Mouse (Mus musculus) liver, embryonic 14.5 days (tissue): Measurements from ENCODE around the gene Sf3b3. TPM values are rescaled to one million over a fixed set of nuclear protein-coding genes. Genes with fewer than 3 reads are reported as not detected.

Source experiments
- ATAC-seq: fragments of 200-750 bp; cut with Nextera tagmentation; 2 replicates; pipeline ENCODE4 v1.8.0; 2017; ENCODE audit warnings: moderate number of reproducible peaks, mild to moderate bottlenecking, moderate library complexity; ENCODE audit not compliant: insufficient read depth
- DNase-seq, 3 experiments: peaks; one replicate each; pipeline ENCODE4 v3.0.0-alpha.2; 2012 to 2013; ENCODE audit warnings: low read depth in 3 of 3, low spot score in 3 of 3
- H3K27ac ChIP-seq: fragments of 300-500 bp; sonication (generic); 2 replicates; pipeline ENCODE4 v1.5.1; 2014; ENCODE audit warnings: moderate library complexity, mild to moderate bottlenecking, control low read depth, inconsistent platforms
- H3K27me3 ChIP-seq: fragments of 300-500 bp; sonication (generic); 2 replicates; pipeline ENCODE4 v1.6.1; 2014; ENCODE audit warnings: mild to moderate bottlenecking, low read length, moderate library complexity; ENCODE audit not compliant: control insufficient read depth, insufficient read depth
- H3K36me3 ChIP-seq: fragments of 300-500 bp; sonication (generic); replicated peaks from 2 replicates; pipeline ENCODE4 v1.6.1; 2014; ENCODE audit warnings: low read depth; ENCODE audit not compliant: control insufficient read depth, insufficient read depth
- H3K4me1 ChIP-seq, 2 experiments: fragments of 200-500 bp in 1 of 2; fragments of 300-500 bp in 1 of 2; sonication (generic) in 1 of 2; replicated peaks; 2 replicates each; pipeline ENCODE4 v1.6.1; 2012 to 2014; ENCODE audit warnings: antibody characterized with exemption in 1 of 2, inconsistent platforms in 1 of 2, low read length in 1 of 2; ENCODE audit not compliant: control insufficient read depth in 2 of 2, insufficient read depth in 2 of 2
- H3K4me2 ChIP-seq: fragments of 300-500 bp; sonication (generic); 2 replicates; pipeline ENCODE4 v1.6.1; 2014; ENCODE audit warnings: low read depth, mild to moderate bottlenecking, control low read depth, moderate library complexity
- H3K4me3 ChIP-seq, 2 experiments: fragments of 200-500 bp in 1 of 2; fragments of 300-500 bp in 1 of 2; sonication (generic) in 1 of 2; 2 replicates each; pipeline ENCODE4 v1.5.1; 2012 to 2014; ENCODE audit warnings: low read depth in 2 of 2, low read length in 2 of 2, mild to moderate bottlenecking in 2 of 2, control low read depth in 1 of 2, inconsistent platforms in 1 of 2, moderate library complexity in 1 of 2; ENCODE audit not compliant: insufficient read depth in 1 of 2
- H3K9ac ChIP-seq: fragments of 300-500 bp; sonication (generic); replicated peaks from 2 replicates; pipeline ENCODE4 v1.6.1; 2014; ENCODE audit warnings: mild to moderate bottlenecking, control low read depth, moderate library complexity
- H3K9me3 ChIP-seq: fragments of 300-500 bp; sonication (generic); 2 replicates; pipeline ENCODE4 v1.6.1; 2016; ENCODE audit warnings: low read length, mixed read lengths; ENCODE audit not compliant: control insufficient read depth
- CTCF ChIP-seq: IDR thresholded peaks from 2 replicates; pipeline ENCODE4 v1.5.1; 2016; ENCODE audit warnings: antibody characterized with exemption, low read depth, control low read depth
- EP300 ChIP-seq: IDR thresholded peaks from 2 replicates; pipeline ENCODE4 v1.6.1; 2016; ENCODE audit warnings: antibody characterized with exemption, low read depth
- WGBS: fragments of 180-500 bp; shearing (Covaris S2); extraction: QIAGEN DNeasy Blood & Tissue Kit; methylation state at CpG from one replicate; pipeline ENCODE4 v1.1.7; 2014; ENCODE audit not compliant: insufficient replicate concordance; 5-methylcytosine and 5-hydroxymethylcytosine counted together
- polyA plus RNA-seq, 2 experiments: library from polyadenylated mRNA; depleted of rRNA in 1 of 2; stranded (reverse) in 1 of 2; unstranded in 1 of 2; fragments of >200 nt; fragmentation: Nextera tagmentation in 1 of 2; extraction: Ambion mirVana in 1 of 2; gene quantifications; 2 replicates each; pipeline versions ENCODE4 v1.2.1 to v1.2.3; 2012 to 2014

The Sf3b3 gene
- polyA plus RNA-seq, 2 experiments = 34.2 to 54.7 TPM

DNA sequence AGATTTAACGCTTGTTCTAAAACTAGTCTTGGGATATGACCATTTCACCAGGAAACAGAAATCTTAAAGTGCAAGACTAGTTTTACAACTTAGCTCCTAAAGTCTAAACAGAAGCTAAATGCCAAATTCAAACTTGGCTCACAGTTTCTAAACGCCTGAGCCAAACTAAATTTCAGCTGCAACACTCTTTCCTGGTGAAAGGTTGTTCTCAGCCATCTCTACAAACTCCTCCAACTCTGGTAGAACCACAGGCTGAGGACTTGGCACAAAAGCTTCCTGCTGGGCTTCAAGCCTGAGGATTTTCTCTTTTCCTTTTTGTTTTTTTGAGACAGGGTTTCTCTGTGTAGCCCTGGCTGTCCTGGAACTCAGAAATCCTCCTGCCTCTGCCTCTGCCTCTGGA, 26.3 kb downstream of the Sf3b3 start:
- Histone ChIP-seq H3K27me3 (no peaks in the 10 kb centered on the region), H3K9ac (no peak overlapping the region), H3K27ac (no peak overlapping the region), H3K36me3 (peaks cover 99% of the 10 kb centered on the region), H3K4me3 (no peak overlapping the region), H3K4me2 (no peak overlapping the region), H3K9me3 (no peaks in the 10 kb centered on the region), H3K4me1 (no peaks in the 10 kb centered on the region)
- DNase-seq (no peak), ATAC-seq (no peak)
- TF ChIP-seq CTCF = no peak
- TF ChIP-seq EP300 = no peak
- 80% methylated on average over 2 of the region's 2 CpGs for WGBS

GRCm38 (mm10) chr8:110818593-110818992, 28.0 kb downstream of the Sf3b3 start:
- 82% methylated on average over 3 of the region's 3 CpGs for WGBS
- no peak for TF ChIP-seq CTCF
- no peak for TF ChIP-seq EP300
- Histone ChIP-seq H3K9ac (no peak overlapping the region), H3K4me3 (no peak overlapping the region), H3K36me3 (peaks cover 100% of the 10 kb centered on the region), H3K4me2 (no peak overlapping the region), H3K27me3 (no peaks in the 10 kb centered on the region), H3K4me1 (no peaks in the 10 kb centered on the region), H3K27ac (no peak overlapping the region), H3K9me3 (no peaks in the 10 kb centered on the region)
- DNase-seq (no peak), ATAC-seq (no peak)

- Histone ChIP-seq H3K27me3 (no peaks in the 10 kb centered on the region), H3K4me3 (no peak overlapping the region), H3K4me1 (no peaks in the 10 kb centered on the region), H3K9me3 (no peaks in the 10 kb centered on the region), H3K27ac (no peak overlapping the region), H3K9ac (no peak overlapping the region), H3K4me2 (no peak overlapping the region), H3K36me3 (peaks cover 100% of the 10 kb centered on the region)
- no peak for ATAC-seq
- 85% methylated on average over 1 of the region's 1 CpGs for WGBS
- no peak for DNase-seq
- no peak for TF ChIP-seq CTCF
- no peak for TF ChIP-seq EP300
These were observed 29.6 kb downstream of the Sf3b3 start for GRCm38 (mm10) chr8:110816990-110817389.

DNA sequence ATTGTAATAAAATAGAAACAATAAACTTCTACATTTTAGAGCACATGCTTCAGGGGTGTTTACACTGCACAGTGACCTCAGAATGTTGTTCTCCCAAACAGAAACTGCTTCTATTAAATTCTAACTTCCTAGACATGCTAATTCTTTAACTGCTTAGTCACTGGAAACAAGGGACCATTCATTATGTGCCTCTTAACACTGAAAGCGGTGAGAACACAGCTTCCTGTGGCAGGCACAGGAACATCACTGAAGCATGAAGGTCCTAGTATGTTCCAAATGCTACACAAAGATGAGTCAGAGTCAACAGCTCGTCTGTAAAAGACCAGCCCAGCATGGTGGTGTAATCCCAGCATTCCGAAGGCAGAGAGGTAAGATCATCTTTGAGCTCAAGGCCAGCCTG, 31.3 kb downstream of the Sf3b3 start:
- TF ChIP-seq EP300 = no peak
- no peak for TF ChIP-seq CTCF
- DNase-seq = no peak
- peaks cover 100% of the 10 kb centered on the region for H3K36me3 ChIP-seq

DNA sequence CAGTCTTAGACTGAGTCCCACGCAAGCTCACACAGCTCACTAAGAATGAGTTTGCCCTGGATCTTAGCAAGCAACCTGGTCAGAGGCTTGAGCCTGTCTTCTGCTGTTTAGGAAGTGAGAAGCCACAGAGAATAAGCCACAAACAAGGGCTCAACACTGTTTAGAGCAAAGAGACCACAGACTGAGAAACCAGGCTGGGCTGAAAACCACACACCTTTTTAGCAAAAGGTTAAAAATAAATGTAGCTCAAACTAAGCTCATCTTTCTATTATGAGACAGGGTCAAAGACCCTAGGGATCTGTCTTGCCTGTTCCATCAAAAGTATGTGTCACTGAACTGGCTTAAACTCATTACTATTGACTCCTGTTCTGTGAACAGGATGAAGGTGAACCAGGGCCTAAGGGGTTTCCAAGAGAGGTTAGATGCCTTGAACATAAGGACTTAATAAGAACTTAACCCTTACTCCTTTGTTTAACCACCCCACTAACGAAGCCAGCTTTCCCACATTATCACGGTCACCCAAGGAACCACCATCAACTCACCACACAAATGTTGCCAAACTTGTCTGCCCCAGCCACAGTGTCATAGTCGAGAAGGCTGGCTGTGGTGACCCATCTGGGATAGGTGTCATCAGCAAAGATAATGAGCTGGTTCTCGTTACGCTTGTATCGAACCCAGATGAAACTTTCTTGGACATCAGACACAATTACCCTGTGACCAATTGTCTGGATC, 33.3 kb downstream of the Sf3b3 start:
- Histone ChIP-seq H3K4me1 (no peaks in the 10 kb centered on the region), H3K4me3 (no peak overlapping the region), H3K9me3 (no peaks in the 10 kb centered on the region), H3K27ac (no peak overlapping the region), H3K9ac (no peak overlapping the region), H3K4me2 (no peak overlapping the region), H3K36me3 (peaks cover 90% of the 10 kb centered on the region), H3K27me3 (no peaks in the 10 kb centered on the region)
- no peak for TF ChIP-seq CTCF
- no peak for TF ChIP-seq EP300
- no peak for DNase-seq
- 77% methylated on average over 7 of the region's 7 CpGs for WGBS
- no peak for ATAC-seq

More for the DNA sequence above, 31.3 kb downstream of the Sf3b3 start:
- Histone ChIP-seq H3K4me2 (no peak overlapping the region), H3K9ac (no peak overlapping the region), H3K4me1 (no peaks in the 10 kb centered on the region), H3K4me3 (no peak overlapping the region), H3K27me3 (no peaks in the 10 kb centered on the region), H3K9me3 (no peaks in the 10 kb centered on the region), H3K27ac (no peak overlapping the region)
- ATAC-seq = no peak
- WGBS = 75% methylated on average over 3 of the region's 3 CpGs
